Mouse (Mus musculus) CH12.LX (cell line): Measurements from ENCODE around the gene Gm11492.

Experiments used
- CTCF ChIP-seq, 2 experiments: IDR thresholded peaks in 1 of 2; conservative IDR thresholded peaks in 1 of 2; 2 replicates each; pipeline ENCODE4 v1.5.1; 2011 to 2012; ENCODE audit warnings: low read depth in 2 of 2, low read length in 2 of 2, improper control_type of control experiment in 1 of 2, inconsistent platforms in 1 of 2, mild to moderate bottlenecking in 1 of 2, moderate library complexity in 1 of 2
- EP300 ChIP-seq: IDR thresholded peaks from 2 replicates; pipeline ENCODE4 v1.6.1; 2011; ENCODE audit warnings: low read length, improper control_type of control experiment
- MYC ChIP-seq: IDR thresholded peaks from 2 replicates; pipeline ENCODE4 v1.6.1; 2011; ENCODE audit warnings: low read depth, mild to moderate bottlenecking, improper control_type of control experiment, low read length
- POLR2A ChIP-seq: IDR thresholded peaks from 2 replicates; pipeline ENCODE4 v1.6.1; 2011; ENCODE audit warnings: low read depth, mild to moderate bottlenecking, improper control_type of control experiment, low read length
- POLR2AphosphoS2 ChIP-seq: IDR thresholded peaks from 2 replicates; pipeline ENCODE4 v1.6.1; 2011; ENCODE audit warnings: low read depth, low read length, improper control_type of control experiment
- USF1 ChIP-seq: IDR thresholded peaks from 2 replicates; pipeline ENCODE4 v1.6.1; 2014; ENCODE audit warnings: low read depth, mild to moderate bottlenecking, inconsistent platforms, low read length, improper control_type of control experiment

DNA sequence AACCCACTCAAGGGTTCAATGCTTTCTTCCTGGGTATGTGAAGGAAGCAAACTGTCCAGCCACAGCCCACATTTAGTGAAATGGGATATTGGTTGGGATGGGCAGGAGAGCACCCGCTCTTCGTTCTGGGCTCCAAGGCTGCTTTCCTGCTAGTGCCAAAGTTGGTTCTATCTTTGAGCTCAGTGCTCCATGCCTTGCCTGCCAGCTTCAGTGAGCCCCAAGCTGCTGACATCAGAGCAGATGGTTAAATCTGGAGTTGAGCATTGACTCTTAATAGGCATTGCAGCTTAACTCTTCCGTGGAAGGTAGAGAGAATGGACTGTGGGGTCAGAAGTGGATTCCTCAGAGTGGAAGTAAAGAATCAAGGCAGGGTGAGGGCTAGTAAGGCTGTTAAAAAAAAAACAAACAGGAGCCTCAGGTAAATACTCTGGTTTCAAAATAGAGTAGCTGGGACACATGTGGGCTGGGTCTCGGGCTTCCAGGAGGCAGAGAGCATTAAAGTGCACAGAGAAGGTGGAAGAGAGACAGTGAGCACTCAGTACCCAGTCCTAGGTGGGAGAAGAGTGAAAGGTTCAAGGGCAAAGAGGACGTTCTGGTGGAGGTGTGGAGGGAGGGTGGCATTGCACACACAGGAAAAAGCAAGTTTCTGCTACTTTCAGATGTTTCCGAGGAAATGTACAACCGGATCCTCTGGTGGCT lies 2.0 kb downstream of the Gm11492 start, which contains the start of gene Sept4:
- TF ChIP-seq EP300 (no peak), CTCF (conservative IDR thresholded peaks at IDR 0.05 in 1 of 2, IDR thresholded peaks at IDR 0.05 in 1 of 2; ENCODE audit: low read depth in 2 of 2, low read length in 2 of 2) (no peak), POLR2AphosphoS2 (no peak), MYC (no peak), POLR2A (no peak), USF1 (no peak)
